Mouse (Mus musculus) heart, embryonic 12.5 days (tissue): ENCODE measurements at regions not wholly inside any gene's neighbourhood (a gene's known extent, or its start where the extent isn't known, plus 50 kb on each side); places are given as distances from the start of the nearest gene placed in this dataset.

ENCODE experiments used
- ATAC-seq: fragments of 200-750 bp; cut with Nextera tagmentation; 2 replicates; pipeline ENCODE4 v1.8.0; 2017; ENCODE audit warnings: moderate TSS enrichment, moderate library complexity; ENCODE audit not compliant: insufficient number of reproducible peaks, low FRiP score
- H3K27ac ChIP-seq: fragments of 300-500 bp; sonication (generic); 2 replicates; pipeline ENCODE4 v1.5.1; 2016; ENCODE audit warnings: mild to moderate bottlenecking, moderate library complexity; ENCODE audit not compliant: poor library complexity, severe bottlenecking
- H3K27me3 ChIP-seq: fragments of 300-500 bp; sonication (generic); replicated peaks from 2 replicates; pipeline ENCODE4 v1.6.1; 2016; ENCODE audit warnings: mild to moderate bottlenecking, moderate library complexity
- H3K36me3 ChIP-seq: fragments of 300-500 bp; sonication (generic); 2 replicates; pipeline ENCODE4 v1.6.1; 2016; ENCODE audit warnings: mild to moderate bottlenecking, moderate library complexity
- H3K4me1 ChIP-seq: fragments of 300-500 bp; sonication (generic); replicated peaks from 2 replicates; pipeline ENCODE4 v1.6.1; 2016; ENCODE audit warnings: mild to moderate bottlenecking
- H3K4me2 ChIP-seq: fragments of 300-500 bp; sonication (generic); 2 replicates; pipeline ENCODE4 v1.6.1; 2016; ENCODE audit warnings: mild to moderate bottlenecking, moderate library complexity
- H3K4me3 ChIP-seq: fragments of 300-500 bp; sonication (generic); 2 replicates; pipeline ENCODE4 v1.5.1; 2016; ENCODE audit warnings: mild to moderate bottlenecking
- H3K9ac ChIP-seq: fragments of 300-500 bp; sonication (generic); 2 replicates; pipeline ENCODE4 v1.6.1; 2016; ENCODE audit warnings: mild to moderate bottlenecking, moderate library complexity
- H3K9me3 ChIP-seq: fragments of 300-500 bp; sonication (generic); replicated peaks from 2 replicates; pipeline ENCODE4 v1.6.1; 2016; ENCODE audit warnings: mild to moderate bottlenecking, moderate library complexity
- WGBS: fragments of 180-500 bp; shearing (Covaris S2); methylation state at CpG from one replicate; pipeline ENCODE4 v1.1.7; 2016; 5-methylcytosine and 5-hydroxymethylcytosine counted together

DNA sequence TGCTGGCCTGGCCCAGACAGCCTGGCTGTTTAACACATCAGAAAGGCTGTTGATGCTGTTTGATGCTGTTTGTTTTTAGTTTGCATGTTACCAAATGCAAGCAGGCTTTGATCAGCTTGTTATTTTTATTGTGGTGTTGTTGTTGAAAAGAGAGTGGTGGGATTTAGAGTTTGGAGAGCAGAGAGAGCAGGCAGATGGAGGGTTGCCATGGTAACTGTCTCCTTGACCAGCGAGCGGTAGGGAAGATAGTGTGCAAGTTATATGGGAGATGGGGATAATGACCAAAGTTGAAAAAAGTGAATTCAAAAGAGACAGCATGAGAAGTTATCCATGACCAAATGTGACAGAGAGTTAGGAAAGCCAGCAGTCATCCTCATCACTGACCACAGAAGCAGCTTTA is 83.3 kb downstream of the Cmc2 start:
- Histone ChIP-seq H3K9ac (no peak overlapping the region), H3K27me3 (peaks cover 3% of the 10 kb centered on the region; the same call in 1 of the 2 replicates), H3K4me3 (no peak overlapping the region), H3K4me2 (no peak overlapping the region), H3K4me1 (no peaks in the 10 kb centered on the region), H3K9me3 (no peaks in the 10 kb centered on the region), H3K27ac (no peak overlapping the region), H3K36me3 (no peaks in the 10 kb centered on the region)
- WGBS, result 77% methylated on average over 2 of the region's 2 CpGs
- no peak for ATAC-seq

DNA sequence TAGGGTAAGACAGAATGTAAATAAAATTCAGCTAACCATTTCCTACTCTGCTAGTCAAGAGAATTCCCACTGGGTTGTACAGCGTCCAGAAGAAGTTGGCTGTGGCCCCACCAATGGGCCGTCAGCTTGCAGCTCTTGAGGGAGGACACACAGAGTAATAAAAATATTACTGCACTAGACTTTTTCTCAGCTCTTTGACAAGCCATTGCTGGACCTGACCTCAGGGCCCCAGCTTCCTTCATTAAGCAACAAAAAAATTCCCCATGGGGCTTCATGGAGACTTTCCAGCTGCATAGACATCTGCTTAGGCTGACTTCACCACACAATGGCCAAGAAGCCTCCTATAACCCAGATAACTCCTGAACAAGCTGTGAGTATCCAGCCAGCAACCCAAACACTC is 89.1 kb downstream of the Cmc2 start:
- H3K36me3 ChIP-seq, result no peaks in the 10 kb centered on the region
- no peak for ATAC-seq
- WGBS, result 71% methylated on average over 2 of the region's 2 CpGs
- no peaks in the 10 kb centered on the region for H3K4me1 ChIP-seq
- no peak overlapping the region for H3K4me3 ChIP-seq
- peaks cover 2% of the 10 kb centered on the region; the same call in 1 of the 2 replicates for H3K9me3 ChIP-seq
- no peaks in the 10 kb centered on the region for H3K27me3 ChIP-seq
- H3K27ac ChIP-seq, result no peak overlapping the region
- no peak overlapping the region for H3K9ac ChIP-seq
- no peak overlapping the region for H3K4me2 ChIP-seq

DNA sequence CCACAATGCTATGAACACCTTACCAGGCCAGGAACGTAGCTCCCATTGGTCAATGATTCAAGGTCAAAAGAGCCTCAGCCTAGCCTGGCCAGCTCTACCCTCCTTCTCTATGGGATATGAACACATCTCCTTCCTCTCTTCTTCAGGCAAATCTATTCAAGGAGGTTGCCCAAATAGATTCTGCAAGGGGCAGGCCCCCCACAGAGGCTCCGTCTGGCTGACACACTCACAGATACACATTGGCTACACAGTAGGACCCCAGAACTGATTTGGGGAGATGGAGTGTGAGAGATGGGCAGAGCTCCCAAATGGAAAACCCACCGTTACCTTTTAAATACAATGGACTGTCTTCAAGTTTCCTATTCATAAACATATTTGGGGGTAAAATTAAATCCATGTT is 91.6 kb downstream of the Cmc2 start:
- Histone ChIP-seq H3K4me2 (no peak overlapping the region), H3K36me3 (no peaks in the 10 kb centered on the region), H3K27ac (no peak overlapping the region), H3K4me3 (no peak overlapping the region), H3K4me1 (no peaks in the 10 kb centered on the region), H3K9me3 (peaks cover 4% of the 10 kb centered on the region; the same call in 1 of the 2 replicates), H3K9ac (no peak overlapping the region), H3K27me3 (no peaks in the 10 kb centered on the region)
- no peak for ATAC-seq
- 74% methylated on average over 3 of the region's 3 CpGs for WGBS

DNA sequence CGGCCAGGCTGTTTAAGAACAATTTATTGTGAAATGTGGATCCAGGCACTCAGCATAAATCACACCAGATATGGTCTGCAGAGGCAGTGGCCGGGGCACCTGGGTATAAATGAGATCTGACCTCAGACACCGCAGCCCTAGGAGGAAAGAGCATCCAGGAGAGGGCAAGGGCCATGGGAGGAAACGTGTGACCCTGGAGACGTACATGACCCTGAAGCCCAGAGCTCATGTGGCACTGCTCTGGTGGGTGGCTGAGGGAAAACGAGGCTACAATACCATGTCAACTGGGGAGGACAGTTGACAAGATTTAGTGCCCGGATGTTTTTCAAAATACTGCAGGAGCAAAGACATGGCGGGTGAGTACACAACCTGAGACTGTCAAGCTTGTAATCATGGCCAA is 93.0 kb downstream of the Cmc2 start:
- Histone ChIP-seq H3K4me3 (no peak overlapping the region), H3K27me3 (no peaks in the 10 kb centered on the region), H3K27ac (no peak overlapping the region), H3K4me1 (no peaks in the 10 kb centered on the region), H3K9ac (no peak overlapping the region), H3K9me3 (peaks cover 6% of the 10 kb centered on the region; the same call in 1 of the 2 replicates), H3K36me3 (no peaks in the 10 kb centered on the region), H3K4me2 (no peak overlapping the region)
- 78% methylated on average over 8 of the region's 8 CpGs for WGBS
- no peak for ATAC-seq

DNA sequence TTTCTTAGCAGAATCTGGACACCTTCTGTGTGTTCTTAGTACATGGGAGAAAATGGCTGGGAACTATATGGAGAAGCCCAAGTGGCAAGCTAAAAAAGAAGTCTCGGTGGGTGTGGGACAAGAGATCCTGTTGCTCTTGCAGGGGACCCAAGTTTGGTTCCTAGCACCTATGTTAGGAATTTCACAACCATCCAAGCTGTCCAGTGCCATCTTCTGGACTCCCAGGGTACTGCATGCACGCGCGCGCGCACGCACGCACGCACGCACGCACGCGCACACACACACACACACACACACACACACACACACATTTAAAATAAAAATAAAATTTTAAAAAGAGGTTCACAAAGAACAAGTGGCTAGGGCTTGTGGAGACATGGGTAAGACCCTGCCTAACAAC is 94.1 kb downstream of the Cmc2 start:
- Histone ChIP-seq H3K36me3 (no peaks in the 10 kb centered on the region), H3K4me2 (no peak overlapping the region), H3K4me3 (no peak overlapping the region), H3K27ac (no peak overlapping the region), H3K4me1 (no peaks in the 10 kb centered on the region), H3K27me3 (no peaks in the 10 kb centered on the region), H3K9ac (no peak overlapping the region), H3K9me3 (peaks cover 6% of the 10 kb centered on the region; the same call in 1 of the 2 replicates)
- 93% methylated on average over 13 of the region's 13 CpGs for WGBS
- ATAC-seq, result no peak

DNA sequence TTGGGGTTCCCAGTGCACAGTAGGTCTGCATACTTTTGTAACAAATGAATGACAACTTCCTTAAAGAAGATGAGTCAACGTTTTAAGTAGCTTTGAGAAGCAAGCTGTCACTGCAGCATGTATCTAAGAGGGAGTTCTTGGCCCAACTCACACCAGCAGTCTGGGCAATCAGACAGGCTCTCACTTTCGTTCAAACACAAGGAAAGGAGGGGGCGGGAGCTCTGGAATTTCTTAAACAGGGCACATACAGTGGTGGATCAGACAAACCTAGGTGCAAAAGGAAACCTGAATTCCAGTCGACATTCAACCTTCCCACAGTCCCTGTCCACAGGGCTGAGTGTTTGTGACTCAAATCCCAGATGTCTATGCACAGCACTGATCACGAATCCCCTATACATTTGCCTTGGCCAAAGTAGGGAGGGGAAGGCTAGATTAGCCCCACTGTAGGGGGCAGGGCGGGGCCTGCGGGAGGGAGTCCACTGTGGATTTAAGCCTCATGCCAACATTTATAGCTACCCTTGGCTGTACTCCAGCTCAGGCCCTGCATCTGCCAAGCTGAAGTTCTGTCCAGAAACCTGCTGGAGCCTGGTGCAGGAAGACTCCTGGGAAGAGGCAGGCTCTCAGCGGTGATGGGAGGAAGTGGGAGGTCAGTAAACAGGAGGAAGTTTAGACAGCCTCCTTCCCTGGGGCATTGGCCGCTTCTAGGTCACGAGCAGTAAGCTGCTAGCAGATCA is 81.5 kb upstream of the Cdyl2 start:
- Histone ChIP-seq H3K9ac (no peak overlapping the region), H3K4me1 (peaks cover 5% of the 10 kb centered on the region; the same call in 1 of the 2 replicates), H3K4me3 (no peak overlapping the region), H3K27me3 (no peaks in the 10 kb centered on the region), H3K4me2 (peak overlapping the region; percentile 1; the same call in 1 of the 2 replicates), H3K9me3 (no peaks in the 10 kb centered on the region; the same call in 1 of the 2 replicates), H3K27ac (0 out of 2 replicates have a peak overlapping the region, but pooled peaks have one; percentile 25), H3K36me3 (no peaks in the 10 kb centered on the region)
- 42% methylated on average over 10 of the region's 10 CpGs for WGBS
- ATAC-seq, result peak; percentile 76

DNA sequence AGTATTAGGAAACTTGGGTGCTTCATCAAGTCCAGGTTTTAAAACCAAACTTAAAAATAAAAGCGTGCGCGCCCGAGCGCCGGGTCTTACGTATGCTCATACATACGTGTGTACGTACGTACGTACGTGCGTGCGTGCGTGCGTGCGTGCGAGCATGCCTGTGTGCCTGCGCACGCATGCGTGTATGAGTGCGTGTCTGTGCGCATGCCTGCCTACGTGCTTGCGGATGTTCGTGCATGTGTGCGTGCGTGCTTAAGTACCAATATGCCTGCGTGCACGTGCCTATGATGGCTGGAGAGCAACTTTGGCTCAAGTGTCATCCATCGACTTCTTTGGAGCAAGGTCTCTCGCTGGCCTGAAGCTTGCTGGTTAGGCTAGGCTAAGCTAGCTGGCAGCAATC is 68.5 kb upstream of the Cdyl2 start:
- H3K27ac ChIP-seq, result no peak overlapping the region
- no peak overlapping the region for H3K9ac ChIP-seq
- 89% methylated on average over 32 of the region's 32 CpGs for WGBS
- no peak overlapping the region for H3K4me3 ChIP-seq
- no peak for ATAC-seq
- no peak overlapping the region for H3K4me2 ChIP-seq
- H3K27me3 ChIP-seq, result no peaks in the 10 kb centered on the region
- no peaks in the 10 kb centered on the region for H3K4me1 ChIP-seq
- H3K9me3 ChIP-seq, result peaks cover 18% of the 10 kb centered on the region
- H3K36me3 ChIP-seq, result no peaks in the 10 kb centered on the region

DNA sequence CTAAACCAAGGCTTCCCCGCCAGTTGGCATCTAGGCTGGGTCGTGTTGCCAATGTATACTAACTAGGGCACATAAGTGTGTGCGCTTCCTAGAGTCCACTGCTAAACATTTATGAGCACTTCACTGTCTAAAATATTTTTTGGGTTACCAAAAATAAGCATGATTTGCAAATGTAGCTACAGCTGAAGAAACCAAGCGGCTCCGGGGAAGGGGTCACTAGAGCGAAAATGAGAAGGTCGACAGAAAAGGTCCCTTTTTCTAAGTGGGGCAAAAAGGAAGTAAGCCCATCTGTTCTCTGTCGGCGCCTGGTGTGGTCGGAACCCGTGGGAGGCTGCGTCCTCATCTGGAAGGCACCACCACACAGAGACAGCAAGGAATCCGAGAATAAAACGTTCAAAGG is 67.8 kb upstream of the Cdyl2 start:
- ATAC-seq, result no peak
- H3K9ac ChIP-seq, result no peak overlapping the region
- no peaks in the 10 kb centered on the region for H3K4me1 ChIP-seq
- H3K36me3 ChIP-seq, result no peaks in the 10 kb centered on the region
- no peak overlapping the region for H3K4me3 ChIP-seq
- H3K4me2 ChIP-seq, result no peak overlapping the region
- H3K27ac ChIP-seq, result no peak overlapping the region
- no peaks in the 10 kb centered on the region for H3K27me3 ChIP-seq
- peaks cover 21% of the 10 kb centered on the region for H3K9me3 ChIP-seq
- 80% methylated on average over 14 of the region's 14 CpGs for WGBS

DNA sequence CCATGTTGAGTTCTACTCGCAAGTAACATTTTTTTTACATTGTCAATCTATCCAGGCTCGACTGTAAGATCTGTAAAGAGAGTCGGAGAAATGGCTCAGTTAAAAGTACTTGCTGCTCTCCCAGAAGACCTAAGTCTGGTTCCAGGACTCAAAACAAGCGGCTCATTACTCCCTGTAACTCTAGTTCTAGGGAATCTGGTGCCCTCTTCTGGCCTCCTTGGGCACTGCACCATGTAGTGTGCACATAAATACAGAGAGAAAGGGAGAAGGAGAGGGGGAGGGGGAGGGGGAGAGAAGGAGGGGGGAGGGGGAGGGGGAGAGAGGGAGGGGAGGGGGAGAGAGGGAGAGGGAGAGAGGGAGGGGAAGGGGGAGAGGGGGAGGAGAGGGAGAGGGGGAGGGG is 66.2 kb upstream of the Cdyl2 start:
- no peaks in the 10 kb centered on the region for H3K27me3 ChIP-seq
- WGBS, result 76% methylated on average over 4 of the region's 4 CpGs
- no peak overlapping the region for H3K27ac ChIP-seq
- no peak for ATAC-seq
- H3K4me3 ChIP-seq, result no peak overlapping the region
- H3K4me1 ChIP-seq, result no peaks in the 10 kb centered on the region
- no peaks in the 10 kb centered on the region for H3K36me3 ChIP-seq
- no peak overlapping the region for H3K9ac ChIP-seq
- H3K4me2 ChIP-seq, result no peak overlapping the region
- peaks cover 27% of the 10 kb centered on the region for H3K9me3 ChIP-seq

DNA sequence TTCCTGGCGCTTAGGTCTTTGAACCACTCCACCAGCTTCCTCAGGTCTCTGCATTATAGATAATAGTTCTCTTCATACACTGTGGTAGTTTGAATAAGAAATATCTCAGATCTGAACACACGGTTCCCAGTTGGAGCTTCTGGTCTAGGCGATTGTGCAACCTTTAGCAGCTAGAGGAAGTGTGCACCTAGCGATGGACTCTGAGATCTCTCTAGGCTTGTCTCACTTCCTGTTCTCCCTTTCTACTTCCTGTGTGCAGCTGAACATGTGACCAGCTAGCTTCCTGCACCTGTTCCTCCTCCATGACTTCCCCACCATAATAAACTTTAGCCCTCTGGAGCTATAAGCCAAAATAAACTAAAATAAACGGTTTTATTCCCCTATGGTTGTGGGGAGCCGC is 62.9 kb upstream of the Cdyl2 start:
- ATAC-seq, result no peak
- Histone ChIP-seq H3K4me2 (no peak overlapping the region), H3K36me3 (no peaks in the 10 kb centered on the region), H3K9ac (no peak overlapping the region), H3K4me3 (no peak overlapping the region), H3K4me1 (no peaks in the 10 kb centered on the region), H3K27me3 (no peaks in the 10 kb centered on the region), H3K9me3 (peaks cover 19% of the 10 kb centered on the region), H3K27ac (no peak overlapping the region)
- 83% methylated on average over 6 of the region's 6 CpGs for WGBS

DNA sequence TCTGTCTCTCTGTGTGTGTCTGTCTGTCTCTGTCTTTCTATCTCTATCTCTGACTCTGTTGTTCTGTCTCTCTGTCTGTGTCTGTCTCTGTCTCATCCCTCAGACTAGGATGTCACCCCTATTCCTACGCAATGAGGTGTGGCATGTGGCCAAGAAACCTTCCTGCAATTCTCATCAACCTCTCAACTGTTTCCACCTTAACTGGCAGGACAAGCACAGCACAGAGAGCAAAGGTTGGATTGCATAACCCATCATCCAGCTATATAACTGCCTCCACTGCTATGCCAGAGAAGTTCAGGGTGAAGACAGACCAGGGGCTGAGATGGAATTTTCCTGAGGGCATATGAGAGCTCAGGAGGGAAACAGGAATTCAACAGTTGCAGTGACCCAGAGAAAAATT is 60.3 kb upstream of the Cdyl2 start:
- Histone ChIP-seq H3K4me3 (no peak overlapping the region), H3K4me2 (no peak overlapping the region), H3K36me3 (no peaks in the 10 kb centered on the region), H3K9me3 (peaks cover 17% of the 10 kb centered on the region), H3K4me1 (no peaks in the 10 kb centered on the region), H3K27ac (no peak overlapping the region), H3K27me3 (no peaks in the 10 kb centered on the region), H3K9ac (no peak overlapping the region)
- 62% methylated on average over 1 of the region's 1 CpGs for WGBS
- no peak for ATAC-seq

DNA sequence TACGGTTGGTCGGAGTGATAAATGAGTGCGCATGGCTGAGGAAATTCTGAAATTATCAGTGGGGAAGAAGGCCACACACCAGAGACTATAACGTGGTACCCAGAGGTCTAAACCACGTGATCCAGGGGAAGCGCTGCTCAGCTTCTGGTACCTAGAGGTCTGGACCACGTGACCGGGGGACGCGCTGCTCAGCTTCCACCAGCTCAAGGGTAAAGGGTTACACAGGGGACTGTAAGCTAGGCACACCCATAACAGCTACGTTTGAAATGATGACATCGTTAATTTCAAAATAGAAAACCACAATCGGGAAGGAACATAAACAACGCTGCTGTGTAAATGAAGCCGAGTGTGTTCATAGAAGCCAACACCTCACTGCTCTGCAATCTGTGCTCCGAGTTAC is 57.5 kb upstream of the Cdyl2 start:
- H3K4me3 ChIP-seq, result no peak overlapping the region
- no peaks in the 10 kb centered on the region for H3K27me3 ChIP-seq
- no peak overlapping the region for H3K9ac ChIP-seq
- WGBS, result 82% methylated on average over 16 of the region's 16 CpGs
- H3K36me3 ChIP-seq, result no peaks in the 10 kb centered on the region
- no peak overlapping the region for H3K27ac ChIP-seq
- ATAC-seq, result no peak
- H3K4me1 ChIP-seq, result no peaks in the 10 kb centered on the region
- H3K4me2 ChIP-seq, result no peak overlapping the region
- peaks cover 8% of the 10 kb centered on the region; the same call in 1 of the 2 replicates for H3K9me3 ChIP-seq
